Mouse (Mus musculus): ENCODE results near the gene R3hdm4. TPM values are rescaled to one million over a fixed set of nuclear protein-coding genes. Genes with fewer than 3 reads are reported as not detected.
A peak's percentile ranks its signal among the peaks of the same experiment; 100 is the strongest.

The R3hdm4 gene
- total RNA-seq, 2 experiments from 2014 or later, result 380 to 386 TPM

GRCm38 (mm10) chr10:79943471-79943901, 22.5 kb upstream of the R3hdm4 start:
- no peak for DNase-seq (ENCODE audit: low spot score in 2 of 2)

DNA sequence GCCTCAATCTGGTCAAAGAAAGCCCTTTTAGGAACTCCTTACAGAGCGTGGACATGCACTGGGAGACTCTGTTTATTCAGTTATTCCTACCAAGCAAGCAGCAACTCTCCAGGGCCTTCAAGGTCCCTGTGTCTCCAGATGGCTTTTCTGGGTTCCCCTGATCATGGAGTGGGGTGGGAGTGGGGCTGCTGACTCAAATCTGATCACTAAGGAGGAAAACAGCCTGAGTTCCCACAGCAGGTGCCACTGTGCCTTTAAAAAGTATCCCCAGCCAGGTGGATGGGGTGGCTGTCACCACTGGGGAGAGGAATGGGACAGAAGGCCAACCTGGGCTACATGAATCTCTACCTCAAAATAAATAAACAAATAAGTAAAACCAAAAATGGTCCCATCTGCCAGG, 22.0 kb upstream of the R3hdm4 start:
- no peak for DNase-seq (ENCODE audit: low spot score in 2 of 2)

DNA sequence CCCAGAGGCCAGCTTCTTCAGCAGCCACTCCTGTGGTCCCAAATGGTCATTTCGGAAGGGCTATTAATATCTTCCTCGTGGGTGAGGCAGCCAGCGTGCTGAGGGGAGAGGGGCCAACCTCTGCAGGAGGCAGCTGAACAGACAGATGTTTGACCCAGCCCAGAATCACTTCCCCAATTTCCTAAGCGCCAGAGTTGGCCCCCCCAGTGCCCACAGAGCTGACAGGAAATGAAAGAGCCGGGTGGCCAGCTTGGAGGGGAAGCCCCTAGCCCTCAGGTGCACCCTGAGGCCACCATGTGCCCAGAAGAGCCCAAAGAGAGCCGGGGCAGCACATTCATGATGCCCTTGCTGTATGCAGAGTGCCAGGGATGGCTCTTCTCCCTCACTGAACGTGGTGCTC, 19.7 kb upstream of the R3hdm4 start:
- DNase-seq (ENCODE audit: low spot score in 2 of 2), result no peak

DNA sequence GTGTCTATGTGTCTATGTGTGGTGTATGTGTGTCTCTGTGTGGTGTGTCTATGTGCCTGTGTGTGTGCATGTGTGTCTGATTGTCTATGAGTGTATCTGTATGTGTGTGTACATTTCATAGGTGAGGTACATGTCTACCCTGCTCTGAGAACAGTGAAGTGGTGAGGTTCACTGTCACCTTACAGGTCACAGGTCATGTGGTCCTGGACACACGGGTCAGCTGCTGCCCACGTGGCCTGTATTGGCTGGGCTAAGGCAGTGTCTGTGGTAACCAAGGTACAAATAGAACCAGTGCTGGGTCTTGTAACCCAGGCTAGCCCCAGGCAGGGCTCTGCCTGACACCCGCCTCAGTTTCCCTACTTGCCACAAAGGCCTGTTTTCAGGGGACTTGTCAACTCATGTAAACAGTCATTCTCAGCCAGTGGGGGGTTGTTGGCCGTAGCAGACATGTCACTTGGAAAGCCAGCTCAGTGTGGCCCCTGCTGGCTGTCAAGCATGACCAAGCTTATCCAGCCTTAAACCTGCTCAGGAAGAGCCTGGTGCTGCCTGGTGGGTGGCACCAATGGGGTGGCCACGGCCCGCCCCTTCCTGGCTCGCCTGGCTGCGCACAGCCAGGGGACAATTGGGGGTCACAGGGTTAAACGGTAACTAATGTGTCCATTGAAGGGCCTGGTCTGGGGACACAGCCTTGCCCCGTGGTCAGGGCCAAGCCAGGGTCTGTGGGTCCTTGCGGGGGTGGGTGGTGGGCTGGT, 16.9 kb upstream of the R3hdm4 start:
- DNase-seq (ENCODE audit: low spot score in 2 of 2), result no peak

DNA sequence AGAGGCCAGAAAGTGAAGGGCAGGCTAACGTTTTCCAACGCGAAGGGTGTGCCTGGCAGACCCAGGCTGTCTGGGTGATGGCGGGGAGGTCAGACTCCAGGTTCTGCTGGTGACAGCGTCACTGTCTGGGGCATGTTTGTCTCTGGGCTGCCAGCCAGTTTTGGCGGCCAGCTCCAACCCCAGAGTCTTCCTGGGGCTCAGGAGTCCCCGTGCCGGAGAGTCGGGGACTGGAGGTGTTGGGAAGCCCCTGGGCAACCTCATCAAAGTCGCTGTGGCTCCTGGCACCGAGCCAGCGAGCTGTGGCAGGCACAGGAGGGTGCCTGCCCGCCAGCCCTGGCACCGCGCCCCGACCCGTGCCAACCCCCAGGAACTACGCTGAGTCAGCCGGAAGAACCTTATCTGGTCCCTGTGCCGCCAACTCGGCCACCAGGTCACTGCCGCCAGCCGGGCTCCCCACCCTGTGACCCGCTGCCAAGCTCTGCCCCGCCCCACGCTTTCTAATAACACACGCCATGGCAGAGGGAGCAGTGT, 16.0 kb upstream of the R3hdm4 start:
- DNase-seq (ENCODE audit: low spot score in 2 of 2), result no peak

DNA sequence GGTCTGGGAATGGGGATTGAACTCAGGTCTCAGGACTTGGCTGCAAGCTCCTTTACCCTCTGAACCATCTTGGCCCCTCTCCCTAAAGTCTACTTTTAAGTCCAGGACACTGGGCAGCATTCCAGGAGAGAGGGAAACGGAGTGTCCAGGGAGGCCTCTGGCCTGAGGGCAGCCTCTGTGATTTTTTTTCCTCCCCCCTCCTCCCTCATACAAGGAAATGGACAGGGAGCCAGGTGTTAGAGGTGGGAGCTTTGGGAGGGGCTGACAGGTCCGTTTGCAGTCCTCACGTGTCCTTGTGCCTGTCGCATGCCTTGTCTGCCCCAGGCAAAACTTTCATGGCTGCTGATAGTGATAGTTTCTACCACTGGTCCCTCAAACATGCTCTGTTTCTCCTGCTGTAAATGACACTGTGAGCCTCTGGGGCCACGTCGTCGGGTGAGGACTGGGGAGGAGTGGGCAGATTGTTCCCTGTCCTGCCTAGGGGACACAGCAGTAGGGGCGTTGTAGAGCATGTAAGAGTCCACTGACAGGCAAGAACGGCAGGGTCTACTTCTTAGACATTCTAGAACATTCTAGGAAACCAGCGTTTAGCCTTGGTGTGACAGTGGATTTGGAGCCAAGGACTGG, 15.4 kb upstream of the R3hdm4 start:
- no peak for DNase-seq (ENCODE audit: low spot score in 2 of 2)

- no peak for DNase-seq (ENCODE audit: low spot score in 2 of 2)
These were observed 14.0 kb upstream of the R3hdm4 start for GRCm38 (mm10) chr10:79934794-79935569.

- peak; percentile 84 to 87 for DNase-seq (ENCODE audit: low spot score in 2 of 2)
These were observed 13.3 kb upstream of the R3hdm4 start for GRCm38 (mm10) chr10:79934272-79934721.

GRCm38 (mm10) chr10:79933861-79934260, 12.9 kb upstream of the R3hdm4 start:
- no peak for DNase-seq (ENCODE audit: low spot score in 2 of 2)

GRCm38 (mm10) chr10:79933145-79933679, 12.2 kb upstream of the R3hdm4 start:
- DNase-seq (ENCODE audit: low spot score in 2 of 2), result no peak

GRCm38 (mm10) chr10:79932736-79933135, 11.7 kb upstream of the R3hdm4 start:
- DNase-seq (ENCODE audit: low spot score in 2 of 2), result peak; percentile 56 to 57

- no peak for DNase-seq (ENCODE audit: low spot score in 2 of 2)
These were observed 10.8 kb upstream of the R3hdm4 start for GRCm38 (mm10) chr10:79931797-79932196.

DNA sequence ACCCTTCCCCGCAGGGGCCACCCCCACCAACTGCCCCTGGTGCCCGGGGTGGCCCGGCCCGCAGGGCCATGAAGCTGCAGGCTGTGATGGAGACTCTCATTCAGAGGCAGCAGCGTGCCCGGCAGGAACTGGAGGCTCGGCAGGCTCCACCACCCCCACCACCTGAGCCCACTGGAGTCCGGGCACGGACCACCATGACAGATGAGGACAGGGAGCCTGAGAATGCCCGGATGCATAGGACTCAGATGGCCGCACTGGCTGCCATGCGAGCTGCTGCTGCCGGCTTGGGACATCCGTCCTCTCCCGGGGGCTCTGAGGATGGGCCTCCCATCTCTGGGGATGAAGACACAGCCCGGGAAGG, 9.8 kb upstream of the R3hdm4 start:
- no peak for DNase-seq (ENCODE audit: low spot score in 2 of 2)

- DNase-seq (ENCODE audit: low spot score in 2 of 2), result no peak
These were observed 9.2 kb upstream of the R3hdm4 start for GRCm38 (mm10) chr10:79929967-79930825.

- DNase-seq (ENCODE audit: low spot score in 2 of 2), result no peak
These were observed 8.1 kb upstream of the R3hdm4 start for GRCm38 (mm10) chr10:79928907-79929701.

DNA sequence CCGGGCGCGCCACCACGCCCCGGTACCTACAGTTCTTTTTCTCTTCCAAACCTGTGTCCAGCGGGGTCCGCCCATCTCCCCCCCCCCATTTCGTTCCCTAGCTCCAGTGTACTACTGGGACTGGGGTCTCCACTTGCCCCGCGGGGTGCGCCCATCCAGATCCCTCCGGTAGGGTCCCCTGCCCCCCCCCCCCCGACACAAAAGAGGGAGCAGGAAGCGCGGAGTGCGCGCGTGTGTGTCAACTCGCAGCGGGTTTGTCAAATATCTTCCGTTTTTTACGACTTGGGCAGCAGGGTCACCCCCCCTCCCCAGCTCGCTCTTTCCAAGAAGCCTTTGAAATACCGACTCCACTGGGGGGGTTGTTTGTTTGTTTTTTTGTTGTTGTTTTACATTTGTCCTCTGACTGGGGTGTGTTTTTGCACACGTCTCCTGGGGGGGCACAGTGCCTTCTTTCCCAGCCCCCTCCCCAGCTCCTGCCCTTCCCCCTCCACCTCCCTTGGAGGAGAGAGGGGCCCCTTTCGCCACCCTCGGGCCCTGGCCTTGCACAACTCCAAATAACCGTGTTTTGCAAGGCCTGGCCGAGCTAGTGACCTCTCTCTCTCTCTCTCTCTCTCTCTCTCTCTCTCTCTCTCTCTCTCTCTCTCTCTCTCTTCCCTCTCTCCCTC, 7.2 kb upstream of the R3hdm4 start:
- DNase-seq (ENCODE audit: low spot score in 2 of 2), result no peak

DNA sequence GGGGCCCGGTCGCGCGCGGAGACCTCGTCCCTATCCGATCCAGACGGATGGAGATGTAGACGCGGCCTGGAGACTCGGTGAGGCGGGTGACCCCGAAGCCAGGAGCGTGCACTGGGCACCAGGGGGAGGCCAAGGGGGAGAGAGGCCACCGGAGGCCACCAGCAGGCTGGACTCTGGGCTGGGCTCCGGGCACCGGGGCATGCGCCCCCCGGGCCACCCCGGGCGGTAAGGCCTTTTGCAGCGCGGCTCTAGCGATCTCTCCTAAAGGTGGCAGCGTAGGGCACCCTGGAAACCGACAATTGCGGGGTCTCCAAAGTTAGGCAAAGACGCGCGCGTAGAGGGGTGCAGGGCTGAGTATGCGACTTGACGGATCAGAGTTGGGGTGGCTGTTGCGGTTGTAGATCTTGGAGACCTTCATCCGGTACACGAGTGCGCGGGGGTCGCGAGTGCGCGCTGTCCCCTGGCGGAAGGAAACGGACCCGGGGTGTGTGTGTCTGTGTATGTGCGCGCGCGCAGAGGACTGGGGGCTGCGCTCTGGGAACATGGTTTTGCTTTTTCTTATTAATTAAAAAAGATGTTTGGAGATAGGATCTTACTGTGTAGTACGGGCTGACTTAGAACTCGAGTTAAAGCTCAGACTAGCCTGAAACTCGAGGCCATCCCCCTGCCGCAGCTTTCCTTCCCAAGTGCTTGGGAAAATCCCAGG, 6.5 kb upstream of the R3hdm4 start:
- peak; percentile 55 to 66 for DNase-seq (ENCODE audit: low spot score in 2 of 2)

DNA sequence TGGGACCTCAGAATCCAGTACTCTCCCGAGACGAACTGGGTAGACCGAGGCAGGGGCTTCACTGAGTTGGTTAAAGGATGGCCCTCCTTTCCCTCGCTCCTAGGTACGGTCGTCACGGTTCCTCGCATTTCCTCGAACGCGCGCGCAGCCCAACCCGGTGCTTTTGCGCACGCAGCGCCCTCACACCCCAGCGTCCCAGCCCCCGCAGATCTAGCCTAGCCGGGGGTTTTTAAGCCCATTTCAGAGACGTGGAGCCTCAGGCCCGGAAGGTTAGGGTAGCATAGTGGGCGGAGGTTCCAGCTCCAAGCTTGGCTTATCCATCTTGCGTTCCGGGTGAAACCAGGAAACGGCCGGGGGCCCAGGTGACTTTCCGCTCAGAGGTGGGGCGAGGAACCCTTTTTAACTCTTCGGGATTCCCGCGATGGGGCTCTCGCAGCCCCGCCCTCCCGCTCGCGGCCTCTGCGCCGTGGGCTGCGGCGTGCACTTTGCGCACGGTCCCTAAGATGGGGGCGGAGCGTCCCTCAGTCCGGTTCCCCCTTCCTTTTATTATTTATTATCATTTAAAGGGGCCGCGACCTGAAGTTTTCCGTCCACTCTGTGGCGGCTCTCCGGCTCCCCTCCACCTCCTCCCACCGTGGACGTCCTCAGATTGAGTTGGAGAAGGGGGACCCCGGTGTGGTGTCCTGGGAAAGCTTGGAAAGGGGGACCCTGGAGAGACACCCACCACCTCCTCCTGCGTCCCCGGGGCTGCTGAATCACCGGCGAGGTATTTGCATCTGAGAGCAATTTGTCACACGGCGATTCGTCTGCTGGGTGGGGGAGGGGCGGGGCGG, 5.7 kb upstream of the R3hdm4 start, which contains the start of gene Arid3a:
TSS of gene Arid3a (plus strand) at position 553 of the 833 bp plus-strand sequence.
- peak; percentile 84 to 89 for DNase-seq (ENCODE audit: low spot score in 2 of 2)

All from layer of hippocampus, postnatal 10 days (tissue).